Mouse (Mus musculus) bone marrow, adult 2 months (tissue): ENCODE results near the gene Ppib. TPM values are rescaled to one million over a fixed set of nuclear protein-coding genes. Genes with fewer than 3 reads are reported as not detected.

Experiments used
- H3K27ac ChIP-seq: fragments of 200-500 bp; 2 replicates; pipeline ENCODE4 v1.5.1; 2012; ENCODE audit warnings: low read depth, mild to moderate bottlenecking, control low read depth, inconsistent platforms, low read length; ENCODE audit not compliant: control insufficient read depth, poor library complexity, insufficient read depth
- H3K4me1 ChIP-seq: fragments of 200-500 bp; 2 replicates; pipeline ENCODE4 v1.6.1; 2011; ENCODE audit warnings: low read length; ENCODE audit not compliant: control insufficient read depth, insufficient read depth
- H3K4me3 ChIP-seq: fragments of 200-500 bp; replicated peaks from 2 replicates; pipeline ENCODE3; 2011; ENCODE audit warnings: mild to moderate bottlenecking, low read depth, low read length, control low read depth; ENCODE audit not compliant: control insufficient read depth
- CTCF ChIP-seq: fragments of 200-500 bp; IDR thresholded peaks from 2 replicates; pipeline ENCODE4 v1.5.1; 2011; ENCODE audit warnings: low read length, control low read depth; ENCODE audit not compliant: control insufficient read depth, insufficient read depth
- POLR2A ChIP-seq: fragments of 200-500 bp; IDR thresholded peaks from 2 replicates; pipeline ENCODE4 v1.6.1; 2011; ENCODE audit warnings: low read depth, mild to moderate bottlenecking, control low read depth, low read length, borderline replicate concordance; ENCODE audit not compliant: control insufficient read depth
- WGBS: fragments of 180-500 bp; shearing (Covaris S2); methylation state at CpG from one replicate; pipeline ENCODE4 v1.1.7; 2018; 5-methylcytosine and 5-hydroxymethylcytosine counted together
- polyA plus RNA-seq: library from polyadenylated mRNA; stranded (reverse); fragments of >200 nt; gene quantifications from 2 replicates; pipeline ENCODE4 v1.2.4, GENCODE M21; 2011; ENCODE audit warnings: low replicate concordance; ENCODE audit not compliant: missing spikeins, insufficient read depth, insufficient read length

Ppib gene
- polyA plus RNA-seq, 1 experiment, result 169 TPM

GRCm38 (mm10) chr9:66068056-66068455 lies 8.0 kb downstream of the Ppib start:
- 80% methylated on average over 4 of the region's 4 CpGs for WGBS
- Histone ChIP-seq H3K4me3 (peak overlapping the region; percentile 29), H3K27ac (no peak overlapping the region), H3K4me1 (peaks cover 2% of the 10 kb centered on the region)
- TF ChIP-seq CTCF (no peak), POLR2A (no peak)

GRCm38 (mm10) chr9:66068971-66069391 lies 9.0 kb downstream of the Ppib start:
- Histone ChIP-seq H3K4me3 (peak overlapping the region; percentile 81), H3K27ac (peak overlapping the region; percentile 47), H3K4me1 (peaks cover 2% of the 10 kb centered on the region)
- TF ChIP-seq POLR2A (peak; percentile 37; the same call in 1 of the 2 replicates), CTCF (0 out of 2 replicates have a peak, but pooled peaks have one; percentile 8)
- WGBS, result 3% methylated on average over 30 of the region's 30 CpGs

DNA sequence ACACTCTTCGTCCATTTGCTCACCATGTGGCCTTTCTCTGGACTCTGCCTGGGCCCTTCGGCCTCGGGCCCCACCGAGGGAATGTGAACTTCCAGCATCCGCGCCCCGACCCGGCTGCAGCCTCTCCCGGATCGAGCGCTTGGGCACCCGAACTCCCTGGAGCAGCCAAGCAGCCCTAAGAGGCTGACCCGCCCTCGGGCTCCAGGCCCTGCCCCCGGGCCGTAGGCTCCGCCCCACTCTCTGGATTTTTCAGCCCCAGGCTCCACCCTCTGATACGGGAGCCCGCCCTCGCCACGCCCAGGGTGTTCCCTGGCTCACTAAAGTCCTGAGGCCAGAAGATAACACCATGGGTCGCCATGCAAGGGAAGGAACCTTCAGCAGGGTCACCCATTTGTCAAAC lies 9.6 kb downstream of the Ppib start, which contains the start of gene Snx22:
Snx22 (minus strand) TSS at position 137 of the 400 bp plus-strand sequence.
- Histone ChIP-seq H3K4me3 (peak within 1 kb of the TSS; percentile 81), H3K27ac (peak within 1 kb of the TSS; percentile 47), H3K4me1 (peaks cover 2% of the 10 kb centered on the region)
- TF ChIP-seq CTCF, result no peak
- peak; percentile 83; the same call in 1 of the 2 replicates for TF ChIP-seq POLR2A
- 2% methylated on average over 22 of the region's 22 CpGs for WGBS

DNA sequence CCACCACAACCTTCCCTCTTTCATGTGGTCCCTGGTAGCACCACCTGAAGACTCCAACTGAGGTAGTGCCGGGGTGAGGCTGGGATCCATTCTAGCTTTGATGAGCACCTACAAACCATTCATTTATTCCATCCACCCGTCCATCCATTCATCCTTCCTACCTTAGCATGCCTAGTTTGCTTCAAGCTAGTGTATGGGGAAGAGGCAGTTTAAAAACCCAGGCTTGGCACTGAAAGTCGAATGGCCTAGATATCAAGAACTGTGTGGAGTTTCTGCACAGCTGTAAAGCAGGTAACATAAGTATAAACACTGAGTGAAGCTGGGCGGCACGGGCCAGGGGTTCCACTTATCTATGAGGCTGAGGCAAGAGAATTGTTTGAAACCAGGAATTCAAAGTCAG lies 10.1 kb downstream of the Ppib start:
- TF ChIP-seq CTCF (no peak), POLR2A (no peak)
- Histone ChIP-seq H3K4me1 (peaks cover 2% of the 10 kb centered on the region), H3K4me3 (no peak overlapping the region), H3K27ac (peak overlapping the region; percentile 42; the same call in 1 of the 2 replicates)
- 73% methylated on average over 5 of the region's 5 CpGs for WGBS

DNA sequence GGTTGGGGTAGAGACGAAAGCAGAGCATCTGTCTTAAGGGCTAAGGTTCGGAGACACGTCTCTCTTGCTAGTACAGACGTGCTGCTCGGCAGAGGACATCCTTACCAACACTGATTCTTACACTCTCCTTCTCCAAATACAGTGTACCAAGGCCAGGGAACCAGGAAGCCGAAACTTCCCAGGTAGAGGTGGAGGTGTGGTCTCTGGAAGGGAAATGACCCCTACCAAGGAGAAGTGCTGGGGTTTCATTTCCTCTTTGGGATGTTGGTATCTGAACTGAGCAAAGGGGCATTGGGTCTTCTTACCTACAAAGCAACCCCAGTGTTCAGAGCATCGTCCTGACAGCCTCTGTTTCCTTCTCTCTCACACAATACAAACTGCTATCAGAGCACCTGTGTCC lies 12.7 kb downstream of the Ppib start:
- H3K4me3 ChIP-seq, result no peak overlapping the region
- H3K4me1 ChIP-seq, result peaks cover 2% of the 10 kb centered on the region
- TF ChIP-seq CTCF, result no peak
- no peak for TF ChIP-seq POLR2A
- no peak overlapping the region for H3K27ac ChIP-seq
- 71% methylated on average over 7 of the region's 7 CpGs for WGBS

DNA sequence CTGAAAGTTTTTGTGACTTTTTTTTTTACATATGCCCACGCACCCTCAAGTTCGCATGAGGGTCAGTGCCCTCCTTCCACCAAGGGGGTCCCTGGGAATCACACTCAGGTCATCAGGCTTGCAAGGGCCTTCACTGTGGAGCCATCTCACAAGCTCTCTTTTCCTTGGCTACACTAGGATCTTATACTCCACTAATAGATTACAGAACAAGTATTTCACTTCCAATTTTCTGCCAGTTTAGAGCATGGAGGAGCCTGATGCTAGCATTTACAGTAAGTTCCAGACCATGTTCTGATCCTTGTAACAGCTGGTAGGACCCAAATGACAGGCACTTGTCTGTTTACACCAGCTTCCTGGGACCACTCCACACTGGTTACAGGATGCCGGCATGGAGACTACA lies 18.1 kb downstream of the Ppib start:
- Histone ChIP-seq H3K27ac (no peak overlapping the region), H3K4me1 (no peaks in the 10 kb centered on the region), H3K4me3 (no peak overlapping the region)
- TF ChIP-seq CTCF (no peak), POLR2A (no peak)
- 72% methylated on average over 3 of the region's 3 CpGs for WGBS

- 47% methylated on average over 14 of the region's 14 CpGs for WGBS
- TF ChIP-seq POLR2A, result no peak
- TF ChIP-seq CTCF, result no peak
- no peaks in the 10 kb centered on the region for H3K4me1 ChIP-seq
- H3K27ac ChIP-seq, result no peak overlapping the region
- H3K4me3 ChIP-seq, result no peak overlapping the region
Measured at GRCm38 (mm10) chr9:66078493-66078892, 18.5 kb downstream of the Ppib start.

DNA sequence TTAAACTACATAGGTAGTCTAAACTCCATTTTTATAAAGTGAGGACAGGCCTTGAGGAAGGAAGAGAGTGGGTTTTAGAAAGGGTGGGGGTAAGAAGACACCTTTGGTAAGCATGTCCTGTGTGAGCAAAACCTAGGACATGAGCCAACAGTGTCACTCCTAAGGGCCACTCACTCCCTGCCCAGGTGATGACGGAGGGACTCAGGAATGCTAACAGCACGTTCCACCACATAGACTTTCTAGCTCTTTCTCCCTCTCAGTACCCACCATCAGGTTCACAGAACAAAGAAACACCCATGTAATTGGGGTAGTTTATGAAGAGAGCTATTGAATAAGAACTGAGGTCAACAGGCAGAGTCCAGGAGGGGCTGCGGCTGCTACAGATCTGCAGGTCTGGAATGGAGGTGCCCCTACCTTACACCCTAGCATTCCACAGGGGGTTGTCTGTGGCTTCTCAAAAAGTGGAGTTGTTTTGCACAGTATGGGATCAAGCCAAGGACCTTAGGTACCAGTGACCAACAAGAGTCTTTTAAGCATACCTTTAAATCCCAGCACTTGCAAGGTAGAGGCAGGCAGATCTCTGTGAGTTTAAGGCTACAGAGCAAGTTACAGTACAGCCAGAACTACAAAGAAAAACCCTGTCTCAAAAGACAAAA lies 20.9 kb downstream of the Ppib start:
- Histone ChIP-seq H3K4me1 (no peaks in the 10 kb centered on the region), H3K27ac (no peak overlapping the region), H3K4me3 (no peak overlapping the region)
- TF ChIP-seq POLR2A (no peak), CTCF (no peak)
- WGBS, result 87% methylated on average over 3 of the region's 3 CpGs

GRCm38 (mm10) chr9:66081999-66082398 lies 22.0 kb downstream of the Ppib start:
- Histone ChIP-seq H3K4me3 (no peak overlapping the region), H3K4me1 (no peaks in the 10 kb centered on the region), H3K27ac (no peak overlapping the region)
- 59% methylated on average over 4 of the region's 4 CpGs for WGBS
- no peak for TF ChIP-seq CTCF
- TF ChIP-seq POLR2A, result no peak

- no peak overlapping the region for H3K4me3 ChIP-seq
- no peaks in the 10 kb centered on the region for H3K4me1 ChIP-seq
- TF ChIP-seq POLR2A, result no peak
- TF ChIP-seq CTCF, result no peak
- WGBS, result 84% methylated on average over 3 of the region's 3 CpGs
- H3K27ac ChIP-seq, result no peak overlapping the region
Measured at GRCm38 (mm10) chr9:66084171-66084570, 24.1 kb downstream of the Ppib start.
